ENCODE assay signal across 9 mouse cellular contexts in genomic region chr9:121403699-121404098, GRCm38 (mm10).
DNase-seq lines count a peak whose midpoint lies in the region; ATAC-seq and TF ChIP-seq lines count a peak whose summit lies in the region.
"Had no signal": no experiment of that assay in that cellular context is flagged by ENCODE, and none has a peak within 500 bp of the region (broad histone marks: within the 10 kb centered on the region; RNA-seq: fewer than 3 reads in every experiment).

No protein-coding gene starts in this region.

- peak overlapping the region; percentile 46; the same call in 1 of the 2 replicates for H3K27ac ChIP-seq in lung, embryonic 14.5 days (ENCODE audit: low read depth)
- no peak overlapping the region for H3K27ac ChIP-seq in intestine, postnatal 0 days (ENCODE audit: low read depth, low read length)
- H3K27ac ChIP-seq in stomach, embryonic 14.5 days (ENCODE audit: low read length): peak overlapping the region; percentile 33; the same call in 1 of the 2 replicates

- DNase-seq in cerebellum, postnatal 10 days: peak; percentile 49 to 60
- DNase-seq in cerebellum, adult 18-20 months: no peak
- no peak for DNase-seq in lung, embryonic 14.5 days
- no peak for DNase-seq in lung, postnatal 10 days
- DNase-seq in right cerebral cortex, adult 2 months (ENCODE audit: low spot score in 2 of 2): no peak

- no peaks in the 10 kb centered on the region for H3K36me3 ChIP-seq in lung, embryonic 14.5 days (ENCODE audit: insufficient read depth)
- no peaks in the 10 kb centered on the region; the same call in 1 of the 2 replicates for H3K36me3 ChIP-seq in intestine, postnatal 0 days (ENCODE audit: control insufficient read depth, insufficient read depth)
- H3K36me3 ChIP-seq in stomach, embryonic 14.5 days (ENCODE audit: control insufficient read depth, insufficient read depth, low read length): no peaks in the 10 kb centered on the region

- H3K4me2 ChIP-seq in lung, embryonic 14.5 days: peak overlapping the region; percentile 60
- peak overlapping the region; percentile 40 for H3K4me2 ChIP-seq in intestine, postnatal 0 days (replicated peaks; ENCODE audit: low read depth)
- H3K4me2 ChIP-seq in stomach, embryonic 14.5 days (replicated peaks; ENCODE audit: low read depth, low read length): peak overlapping the region; percentile 42

- peak overlapping the region; percentile 22 for H3K4me3 ChIP-seq in lung, embryonic 14.5 days (ENCODE audit: low read depth, low read length)
- H3K4me3 ChIP-seq in intestine, postnatal 0 days (ENCODE audit: low read depth, low read length): no peak overlapping the region
- H3K4me3 ChIP-seq in stomach, embryonic 14.5 days (ENCODE audit: low read depth, low read length): peak overlapping the region; percentile 22
- H3K4me3 ChIP-seq: erythroblast, embryonic 14.5 days had no signal

- peak; percentile 45 for ATAC-seq in lung, embryonic 14.5 days (ENCODE audit: insufficient read depth)
- no peak for ATAC-seq in intestine, postnatal 0 days
- ATAC-seq in stomach, embryonic 14.5 days (ENCODE audit: insufficient number of reproducible peaks, insufficient read depth, low FRiP score, low read depth): no peak
- no peak for ATAC-seq in granulocyte monocyte progenitor cell, adult 5-6 weeks (replicated peaks; ENCODE audit: poor library complexity, severe bottlenecking)

- 44% methylated on average over 11 of the region's 11 CpGs for WGBS in lung, embryonic 14.5 days
- 72% methylated on average over 11 of the region's 11 CpGs for WGBS in intestine, postnatal 0 days
- WGBS in stomach, embryonic 14.5 days: 45% methylated on average over 11 of the region's 11 CpGs

- H3K9ac ChIP-seq in lung, embryonic 14.5 days: 0 out of 2 replicates have a peak overlapping the region, but pooled peaks have one; percentile 33
- H3K9ac ChIP-seq in intestine, postnatal 0 days (ENCODE audit: low read depth, low read length): no peak overlapping the region
- no peak overlapping the region for H3K9ac ChIP-seq in stomach, embryonic 14.5 days (replicated peaks; ENCODE audit: low read depth, low read length)

- no peaks in the 10 kb centered on the region for H3K27me3 ChIP-seq in lung, embryonic 14.5 days (ENCODE audit: insufficient read depth, low read length)
- H3K27me3 ChIP-seq in intestine, postnatal 0 days (replicated peaks; ENCODE audit: control insufficient read depth, insufficient read depth, low read length): no peaks in the 10 kb centered on the region
- H3K27me3 ChIP-seq in stomach, embryonic 14.5 days (ENCODE audit: control insufficient read depth, insufficient read depth, low read length): no peaks in the 10 kb centered on the region

- H3K9me3 ChIP-seq in lung, embryonic 14.5 days (ENCODE audit: low read depth, low read length): no peaks in the 10 kb centered on the region
- H3K9me3 ChIP-seq in intestine, postnatal 0 days (ENCODE audit: control insufficient read depth): no peaks in the 10 kb centered on the region
- no peaks in the 10 kb centered on the region for H3K9me3 ChIP-seq in stomach, embryonic 14.5 days (ENCODE audit: control insufficient read depth, low read depth, low read length)

- no peak for TF ChIP-seq CTCF in lung, embryonic 14.5 days (IDR thresholded peaks at IDR 0.05; ENCODE audit: low read depth)
- TF ChIP-seq CTCF in intestine, postnatal 0 days (IDR thresholded peaks at IDR 0.05; ENCODE audit: low read depth): no peak

- H3K4me1 ChIP-seq in lung, embryonic 14.5 days (ENCODE audit: insufficient read depth): peaks cover 1% of the 10 kb centered on the region; the same call in 1 of the 2 replicates
- peaks cover 2% of the 10 kb centered on the region; the same call in 1 of the 2 replicates for H3K4me1 ChIP-seq in intestine, postnatal 0 days (replicated peaks; ENCODE audit: control insufficient read depth, insufficient read depth, low read length)
- 0 out of 2 replicates have a peak, but pooled peaks cover 3% of the 10 kb centered on the region for H3K4me1 ChIP-seq in stomach, embryonic 14.5 days (ENCODE audit: control insufficient read depth, insufficient read depth, low read length)

Comparison
In these comparisons a context has a peak if more than half of its experiments do, and no peak if none do; other contexts are left out.
1. DNase-seq: peak in cerebellum, postnatal 10 days (2 of 2); none in cerebellum, adult 18-20 months (0 of 2), lung, embryonic 14.5 days (single experiment), lung, postnatal 10 days (single experiment) and right cerebral cortex, adult 2 months (0 of 2).
2. Peak in every context shown above with its lines, with median percentiles within 50 percentile points of each other: H3K4me2 ChIP-seq.